ENCODE assay signal across 8 mouse cellular contexts in genomic region chr13:111488651-111489501, GRCm38 (mm10). TPM values are rescaled to one million over a fixed set of nuclear protein-coding genes. Genes with fewer than 3 reads are reported as not detected.
A peak's percentile ranks its signal among the peaks of the same experiment; 100 is the strongest.
DNase-seq lines count a peak whose midpoint lies in the region; ATAC-seq lines count a peak whose summit lies in the region.

No protein-coding gene starts in this region.

- peak; percentile 7 for ATAC-seq in embryonic facial prominence, embryonic 13.5 days (ENCODE audit: insufficient number of reproducible peaks, insufficient read depth, low FRiP score, low TSS enrichment, low read depth)
- no peak; the same call in 1 of the 2 replicates for ATAC-seq in stomach, embryonic 14.5 days (ENCODE audit: insufficient number of reproducible peaks, insufficient read depth, low FRiP score, low read depth)

- H3K9ac ChIP-seq in embryonic facial prominence, embryonic 13.5 days: peak overlapping the region; percentile 97
- H3K9ac ChIP-seq in stomach, embryonic 14.5 days (replicated peaks; ENCODE audit: low read depth, low read length): peak overlapping the region; percentile 99

- peak overlapping the region; percentile 96 for H3K4me3 ChIP-seq in embryonic facial prominence, embryonic 13.5 days
- H3K4me3 ChIP-seq in stomach, embryonic 14.5 days (ENCODE audit: low read depth, low read length): peak overlapping the region; percentile 86

- no peaks in the 10 kb centered on the region for H3K36me3 ChIP-seq in embryonic facial prominence, embryonic 13.5 days
- H3K36me3 ChIP-seq in stomach, embryonic 14.5 days (ENCODE audit: control insufficient read depth, insufficient read depth, low read length): no peaks in the 10 kb centered on the region

- peaks cover 27% of the 10 kb centered on the region for H3K4me1 ChIP-seq in embryonic facial prominence, embryonic 13.5 days
- H3K4me1 ChIP-seq in stomach, embryonic 14.5 days (ENCODE audit: control insufficient read depth, insufficient read depth, low read length): peaks cover 15% of the 10 kb centered on the region; the same call in 1 of the 2 replicates

- 1% methylated on average over 85 of the region's 98 CpGs for WGBS in embryonic facial prominence, embryonic 13.5 days
- under 1% methylated on average over 84 of the region's 98 CpGs for WGBS in stomach, embryonic 14.5 days

- no peaks in the 10 kb centered on the region for H3K9me3 ChIP-seq in embryonic facial prominence, embryonic 13.5 days
- H3K9me3 ChIP-seq in stomach, embryonic 14.5 days (ENCODE audit: control insufficient read depth, low read depth, low read length): no peaks in the 10 kb centered on the region

- H3K27ac ChIP-seq in embryonic facial prominence, embryonic 13.5 days: peak overlapping the region; percentile 99
- H3K27ac ChIP-seq in stomach, embryonic 14.5 days (ENCODE audit: low read length): peak overlapping the region; percentile 99

- DNase-seq in 3134 (ENCODE audit: extremely low read depth, insufficient read length, low spot score) (peak; percentile 58), liver (peak; percentile 63)
- peak; percentile 58 for DNase-seq in adrenal gland, postnatal 25 days
- peak; percentile 42 to 47 for DNase-seq in heart, adult 18-20 months
- peak; percentile 14 to 23 for DNase-seq in kidney, adult 8-10 months
- DNase-seq in naive thymus-derived CD4-positive, alpha-beta T cell, adult 2 months (ENCODE audit: low read depth): peak; percentile 61

- peaks cover 25% of the 10 kb centered on the region for H3K27me3 ChIP-seq in embryonic facial prominence, embryonic 13.5 days
- peaks cover 3% of the 10 kb centered on the region; the same call in 1 of the 2 replicates for H3K27me3 ChIP-seq in stomach, embryonic 14.5 days (ENCODE audit: control insufficient read depth, insufficient read depth, low read length)

- peak overlapping the region; percentile 79 for H3K4me2 ChIP-seq in embryonic facial prominence, embryonic 13.5 days
- peak overlapping the region; percentile 78 for H3K4me2 ChIP-seq in stomach, embryonic 14.5 days (replicated peaks; ENCODE audit: low read depth, low read length)

RNA-seq across cellular contexts. Expression of gene Gpbp1, which starts 1.0 kb away (rescaled TPM):
- 81.8 and 83.2 TPM in 2 replicates for total RNA-seq in adrenal gland, postnatal 25 days (2021)
- 101 and 110 TPM in 2 replicates for polyA plus RNA-seq in embryonic facial prominence, embryonic 13.5 days (2015; fragmentation: Nextera tagmentation; extraction: Ambion mirVana)
- 10 to 100 TPM; 49.8 to 58.4 TPM for total RNA-seq in heart, adult 18-20 months (2021)
- 82.0 and 89.2 TPM in 2 replicates for polyA plus RNA-seq in stomach, embryonic 14.5 days (2014; fragmentation: Nextera tagmentation; extraction: Ambion mirVana)
